Mouse (Mus musculus) embryonic fibroblast, embryonic 13.5 days (primary cell): ENCODE measurements around the gene Itgb5.
A peak's percentile ranks its signal among the peaks of the same experiment; 100 is the strongest.

ENCODE experiments used
- CTCF ChIP-seq: IDR thresholded peaks from 2 replicates; pipeline ENCODE4 v1.5.1; 2011; ENCODE audit warnings: mild to moderate bottlenecking, control low read depth, low read length, moderate library complexity, borderline replicate concordance; ENCODE audit not compliant: insufficient read depth
- POLR2A ChIP-seq: IDR thresholded peaks from 2 replicates; pipeline ENCODE4 v1.6.1; 2011; ENCODE audit warnings: low read depth, mild to moderate bottlenecking, control low read depth, low read length, moderate library complexity

DNA sequence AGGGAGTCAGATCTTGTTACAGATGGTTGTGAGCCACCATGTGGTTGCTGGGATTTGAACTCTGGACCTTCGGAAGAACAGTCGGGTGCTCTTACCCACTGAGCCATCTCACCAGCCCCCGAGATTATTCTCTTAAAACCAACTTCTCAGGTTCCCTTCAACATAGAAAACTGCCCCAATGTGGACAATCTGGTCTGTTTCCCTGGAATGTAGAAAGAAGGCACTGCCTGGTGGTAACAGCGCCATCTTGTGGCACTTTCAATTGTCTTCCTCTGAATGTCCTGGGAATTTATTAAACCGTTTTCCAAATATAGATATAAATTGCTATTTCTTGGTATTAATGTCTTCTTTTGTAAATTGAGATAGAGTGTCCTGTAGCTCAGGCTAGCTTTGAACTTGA lies 31.6 kb upstream of the Itgb5 start:
- TF ChIP-seq POLR2A: no peak
- peak; percentile 26; the same call in 1 of the 2 replicates for TF ChIP-seq CTCF
